Mouse (Mus musculus): ENCODE measurements around the gene Tbxa2r. TPM values are rescaled to one million over a fixed set of nuclear protein-coding genes. Genes with fewer than 3 reads are reported as not detected.

The Tbxa2r gene
- polyA plus RNA-seq, 1 experiment from 2014 or later, result 10.8 TPM

DNA sequence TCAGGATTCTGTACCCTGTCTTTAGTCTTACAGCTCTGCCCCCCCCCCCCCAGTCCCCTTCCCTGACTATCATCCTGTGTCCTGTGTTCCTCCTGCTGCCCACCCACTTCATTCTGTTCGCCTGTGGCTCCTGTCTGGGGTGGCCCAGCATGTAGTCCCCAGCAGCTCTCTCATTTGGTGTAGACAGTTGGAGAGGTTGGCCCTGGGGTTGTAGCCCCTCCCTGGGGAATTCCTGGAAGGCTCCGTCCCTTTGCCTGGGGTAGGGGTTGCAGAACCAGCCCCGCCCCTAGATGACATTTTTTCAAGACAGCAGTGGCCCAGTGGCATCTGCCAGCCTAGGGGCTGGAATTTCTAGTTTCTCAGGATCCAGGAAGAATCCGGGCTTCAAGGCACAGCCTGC, 29.7 kb downstream of the Tbxa2r start:
- Histone ChIP-seq H3K4me1 (peaks cover 88% of the 10 kb centered on the region), H3K27me3 (ENCODE audit: insufficient read depth, poor library complexity, severe bottlenecking) (peaks cover 15% of the 10 kb centered on the region), H3K9me3 (no peaks in the 10 kb centered on the region), H3K27ac (peak overlapping the region; percentile 91), H3K4me3 (peak overlapping the region; percentile 92), H3K36me3 (peaks cover 14% of the 10 kb centered on the region)
- 23% methylated on average over 4 of the region's 4 CpGs for WGBS
- DNase-seq (ENCODE audit: low spot score), result no peak

GRCm38 (mm10) chr10:81358841-81359240, 30.3 kb downstream of the Tbxa2r start:
- Histone ChIP-seq H3K27ac (peak overlapping the region; percentile 91), H3K4me1 (peaks cover 94% of the 10 kb centered on the region), H3K9me3 (no peaks in the 10 kb centered on the region), H3K36me3 (peaks cover 14% of the 10 kb centered on the region), H3K27me3 (ENCODE audit: insufficient read depth, poor library complexity, severe bottlenecking) (peaks cover 20% of the 10 kb centered on the region), H3K4me3 (peak overlapping the region; percentile 92)
- no peak for DNase-seq (ENCODE audit: low spot score)
- 51% methylated on average over 1 of the region's 1 CpGs for WGBS

DNA sequence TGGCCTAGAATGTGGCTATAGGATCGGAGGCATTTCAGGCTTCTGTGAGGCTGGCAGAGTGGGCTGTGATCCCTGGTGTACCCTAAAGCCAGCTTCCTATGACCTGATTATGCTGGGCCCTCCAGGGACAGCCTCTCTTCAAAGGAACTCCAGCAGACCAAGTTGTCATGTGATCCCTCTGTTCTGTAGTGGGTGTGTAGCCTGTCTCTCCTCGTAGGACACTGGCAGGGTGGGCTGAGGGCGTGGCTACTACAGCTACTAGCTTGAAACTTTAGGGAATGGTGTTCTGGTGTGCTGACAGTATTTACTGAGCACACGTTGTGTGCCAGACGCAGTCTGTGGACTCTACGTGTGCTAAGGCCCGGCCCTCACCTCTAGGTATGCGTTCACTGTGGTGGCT, 32.2 kb downstream of the Tbxa2r start:
- 67% methylated on average over 8 of the region's 8 CpGs for WGBS
- Histone ChIP-seq H3K27me3 (ENCODE audit: insufficient read depth, poor library complexity, severe bottlenecking) (peaks cover 35% of the 10 kb centered on the region), H3K27ac (peak overlapping the region; percentile 59; the same call in 1 of the 2 replicates)

DNA sequence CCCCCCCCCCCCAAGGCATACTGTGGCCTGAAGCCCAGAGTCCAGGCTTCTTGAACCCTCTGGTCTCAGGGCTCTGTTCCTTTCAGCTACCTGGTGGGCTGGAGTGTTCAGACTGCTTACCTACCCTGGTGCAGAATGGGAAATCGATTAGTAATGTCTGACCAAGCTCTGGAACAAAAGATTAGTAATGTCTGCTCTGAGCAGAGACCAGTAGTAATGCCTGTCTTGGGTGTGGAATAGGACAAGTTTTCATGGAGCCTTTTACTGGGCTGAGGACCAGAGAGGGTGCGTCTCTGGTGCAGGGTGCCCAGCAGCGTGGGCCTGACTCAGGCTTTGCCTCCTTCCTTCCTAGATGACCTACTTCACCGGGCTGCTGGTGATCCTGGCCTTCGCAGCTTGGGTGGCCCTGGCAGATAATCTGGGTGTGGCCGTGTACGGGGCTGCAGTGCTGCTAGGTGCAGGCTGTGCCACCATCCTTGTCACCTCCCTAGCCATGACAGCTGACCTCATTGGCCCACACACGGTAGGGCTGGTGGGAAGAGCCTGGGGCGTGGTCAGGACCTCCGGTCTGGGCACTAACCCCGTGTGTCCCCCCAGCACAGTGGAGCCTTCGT, 33.9 kb downstream of the Tbxa2r start:
- peak overlapping the region; percentile 64 for H3K4me3 ChIP-seq
- peaks cover 100% of the 10 kb centered on the region for H3K4me1 ChIP-seq

More for the DNA sequence above, 32.2 kb downstream of the Tbxa2r start:
- no peak for DNase-seq (ENCODE audit: low spot score)
- Histone ChIP-seq H3K9me3 (no peaks in the 10 kb centered on the region), H3K36me3 (peaks cover 14% of the 10 kb centered on the region), H3K4me1 (peaks cover 97% of the 10 kb centered on the region), H3K4me3 (no peak overlapping the region)

DNA sequence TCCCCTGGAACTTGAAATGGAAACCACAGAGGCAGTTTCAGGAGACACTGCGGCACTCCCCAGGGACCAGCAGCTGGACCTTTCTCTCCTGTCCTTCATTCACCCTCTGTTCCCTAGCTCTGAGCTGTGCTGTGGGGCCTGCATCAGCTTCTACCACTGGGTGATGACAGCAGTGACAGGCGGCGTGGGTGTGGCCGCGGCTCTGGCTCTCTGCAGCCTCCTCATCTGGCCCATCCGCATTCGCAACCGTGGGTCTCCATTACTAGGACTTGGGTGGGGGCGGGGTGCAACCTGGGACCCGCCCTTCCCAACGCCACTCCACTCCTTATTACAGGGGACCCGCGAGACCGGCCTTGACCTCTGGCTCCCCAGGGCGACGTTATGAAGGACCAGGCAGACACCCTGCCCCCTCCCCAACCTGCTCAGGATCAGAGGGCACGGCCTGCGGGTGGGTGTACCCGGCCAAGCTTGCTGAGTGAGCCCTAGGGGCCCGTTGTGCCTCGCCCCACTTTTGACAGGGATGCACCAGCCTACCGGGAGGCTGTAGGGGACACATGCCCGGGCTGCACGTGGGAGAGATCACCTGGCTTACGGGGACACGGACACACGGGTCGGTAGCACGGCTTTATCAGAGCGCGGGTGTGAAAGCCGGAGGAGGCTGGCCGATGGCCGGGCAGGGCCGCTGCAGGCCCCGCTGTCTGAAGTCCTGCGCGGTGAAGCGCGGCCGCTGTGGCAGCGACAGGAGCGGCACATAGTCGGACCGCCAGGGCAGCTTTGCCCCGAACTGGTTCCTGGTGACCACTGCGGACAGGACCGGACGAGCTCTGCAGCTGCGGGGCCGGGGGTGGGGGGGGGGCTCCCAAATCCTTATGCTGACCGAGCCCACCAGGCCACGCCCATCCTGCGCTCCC, 35.2 kb downstream of the Tbxa2r start:
- Histone ChIP-seq H3K9me3 (no peaks in the 10 kb centered on the region), H3K36me3 (peaks cover 40% of the 10 kb centered on the region), H3K4me3 (peak overlapping the region; percentile 64), H3K27me3 (ENCODE audit: insufficient read depth, poor library complexity, severe bottlenecking) (peaks cover 35% of the 10 kb centered on the region), H3K4me1 (peaks cover 93% of the 10 kb centered on the region), H3K27ac (peak overlapping the region; percentile 90)
- WGBS, result 5% methylated on average over 54 of the region's 54 CpGs
- DNase-seq (ENCODE audit: low spot score), result peak; percentile 94

More for the DNA sequence above, 33.9 kb downstream of the Tbxa2r start:
- Histone ChIP-seq H3K9me3 (no peaks in the 10 kb centered on the region), H3K36me3 (peaks cover 27% of the 10 kb centered on the region), H3K27me3 (ENCODE audit: insufficient read depth, poor library complexity, severe bottlenecking) (peaks cover 35% of the 10 kb centered on the region), H3K27ac (peak overlapping the region; percentile 90)
- WGBS, result 59% methylated on average over 12 of the region's 12 CpGs
- DNase-seq (ENCODE audit: low spot score), result no peak

GRCm38 (mm10) chr10:81364666-81365065, 36.1 kb downstream of the Tbxa2r start:
- Histone ChIP-seq H3K27ac (peak overlapping the region; percentile 78), H3K4me3 (peak overlapping the region; percentile 64), H3K27me3 (ENCODE audit: insufficient read depth, poor library complexity, severe bottlenecking) (peaks cover 35% of the 10 kb centered on the region), H3K9me3 (no peaks in the 10 kb centered on the region), H3K36me3 (peaks cover 50% of the 10 kb centered on the region), H3K4me1 (peaks cover 88% of the 10 kb centered on the region)
- WGBS, result 14% methylated on average over 28 of the region's 28 CpGs
- no peak for DNase-seq (ENCODE audit: low spot score)

GRCm38 (mm10) chr10:81365073-81365472, 36.5 kb downstream of the Tbxa2r start:
- DNase-seq (ENCODE audit: low spot score), result no peak
- Histone ChIP-seq H3K36me3 (peaks cover 54% of the 10 kb centered on the region), H3K4me3 (peak overlapping the region; percentile 64), H3K4me1 (peaks cover 84% of the 10 kb centered on the region), H3K9me3 (no peaks in the 10 kb centered on the region), H3K27me3 (ENCODE audit: insufficient read depth, poor library complexity, severe bottlenecking) (peaks cover 35% of the 10 kb centered on the region), H3K27ac (peak overlapping the region; percentile 78)
- WGBS, result 36% methylated on average over 4 of the region's 4 CpGs

- peaks cover 76% of the 10 kb centered on the region for H3K4me1 ChIP-seq
- H3K36me3 ChIP-seq, result peaks cover 62% of the 10 kb centered on the region
- H3K27me3 ChIP-seq (ENCODE audit: insufficient read depth, poor library complexity, severe bottlenecking), result peaks cover 35% of the 10 kb centered on the region
- H3K27ac ChIP-seq, result peak within 1 kb of the TSS; percentile 78
- no peak for DNase-seq (ENCODE audit: low spot score)
- 31% methylated on average over 12 of the region's 12 CpGs for WGBS
- H3K9me3 ChIP-seq, result no peaks in the 10 kb centered on the region
- H3K4me3 ChIP-seq, result peak within 1 kb of the TSS; percentile 64
These were observed 37.3 kb downstream of the Tbxa2r start, which contains the start of gene 4930404N11Rik for GRCm38 (mm10) chr10:81365672-81366476. Gene 4930404N11Rik, minus strand, starts transcription at chr10:81365816.

DNA sequence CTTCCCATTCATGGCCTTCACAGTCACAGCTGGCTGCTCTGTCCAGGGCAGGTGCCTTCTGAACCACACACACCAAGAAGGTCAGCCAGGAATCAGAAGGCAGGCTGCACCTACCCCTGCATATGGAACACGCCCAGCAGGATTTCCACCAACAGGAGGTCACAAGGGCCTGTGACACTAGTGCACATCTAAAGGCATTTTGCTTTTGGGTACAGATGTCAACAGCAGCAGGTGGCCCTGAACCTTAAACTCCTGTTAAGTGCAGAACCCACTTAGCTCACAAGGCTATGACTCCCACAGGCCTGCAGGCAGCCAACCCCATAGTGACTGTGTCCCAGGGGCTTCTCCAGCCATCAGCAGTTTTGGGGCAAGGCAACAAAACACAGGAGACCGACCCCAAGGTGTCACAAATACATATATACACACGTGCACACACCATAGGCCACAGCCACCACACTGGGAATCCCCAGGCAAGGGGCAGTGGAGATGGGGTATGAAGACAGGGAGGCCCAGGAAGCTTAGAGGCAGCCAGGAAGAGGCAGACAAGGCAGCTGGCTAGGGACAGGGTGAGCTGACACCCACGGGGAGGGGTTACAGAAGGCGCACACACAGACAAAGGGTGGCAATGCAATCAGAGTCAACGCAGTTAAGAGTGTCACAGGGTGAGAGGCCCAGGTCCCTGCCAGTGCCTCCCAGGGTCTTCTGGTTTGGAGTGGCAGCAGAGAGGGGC, 38.1 kb downstream of the Tbxa2r start:
- Histone ChIP-seq H3K27ac (0 out of 2 replicates have a peak overlapping the region, but pooled peaks have one; percentile 62), H3K4me3 (no peak overlapping the region), H3K9me3 (no peaks in the 10 kb centered on the region), H3K36me3 (peaks cover 69% of the 10 kb centered on the region), H3K4me1 (peaks cover 68% of the 10 kb centered on the region), H3K27me3 (ENCODE audit: insufficient read depth, poor library complexity, severe bottlenecking) (peaks cover 35% of the 10 kb centered on the region)
- no peak for DNase-seq (ENCODE audit: low spot score)
- WGBS, result 80% methylated on average over 6 of the region's 6 CpGs

DNA sequence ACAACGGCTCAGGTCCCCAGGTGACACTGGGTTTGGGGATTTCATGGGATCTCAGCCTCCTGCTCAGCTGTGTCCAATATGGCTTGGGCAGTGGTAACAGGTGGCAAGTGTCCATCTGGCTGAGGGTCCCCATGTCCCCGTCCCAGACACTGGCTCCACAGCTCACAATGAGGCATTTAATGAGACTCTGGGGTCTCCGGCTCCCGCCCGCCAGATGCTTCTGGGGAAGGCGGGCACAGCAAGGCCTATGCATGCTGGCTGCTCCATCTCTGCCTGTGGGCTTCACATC, 38.6 kb downstream of the Tbxa2r start:
- no peak overlapping the region for H3K4me3 ChIP-seq
- H3K36me3 ChIP-seq, result peaks cover 69% of the 10 kb centered on the region
- peaks cover 63% of the 10 kb centered on the region for H3K4me1 ChIP-seq
- 96% methylated on average over 6 of the region's 6 CpGs for WGBS
- H3K27ac ChIP-seq, result no peak overlapping the region
- H3K27me3 ChIP-seq (ENCODE audit: insufficient read depth, poor library complexity, severe bottlenecking), result peaks cover 31% of the 10 kb centered on the region
- DNase-seq (ENCODE audit: low spot score), result no peak
- H3K9me3 ChIP-seq, result no peaks in the 10 kb centered on the region

DNA sequence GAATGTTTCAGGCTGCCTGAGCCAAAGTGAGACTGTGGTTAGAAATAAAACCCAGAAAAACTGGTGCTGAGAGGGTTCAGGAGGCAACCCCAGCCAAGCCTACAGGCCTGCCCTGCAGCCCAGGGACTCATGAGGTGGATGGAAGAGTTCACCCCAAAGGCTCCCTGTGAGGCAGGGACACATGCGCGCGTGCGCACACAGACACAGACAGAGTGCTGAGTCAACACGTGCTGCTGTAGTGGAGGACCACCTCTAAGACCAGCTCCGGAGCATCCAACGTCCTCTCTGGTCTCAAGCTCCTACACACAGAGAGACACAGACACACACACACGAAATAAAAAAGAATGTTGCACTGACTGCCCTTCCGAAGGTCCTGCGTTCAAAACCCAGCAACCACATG, 46.8 kb downstream of the Tbxa2r start:
- H3K36me3 ChIP-seq, result peaks cover 55% of the 10 kb centered on the region
- 95% methylated on average over 10 of the region's 10 CpGs for WGBS
- no peak for DNase-seq (ENCODE audit: low spot score)

More for the DNA sequence above, 46.8 kb downstream of the Tbxa2r start:
- peaks cover 35% of the 10 kb centered on the region for H3K4me1 ChIP-seq
- H3K4me3 ChIP-seq, result no peak overlapping the region
- H3K9me3 ChIP-seq, result no peaks in the 10 kb centered on the region
- no peak overlapping the region for H3K27ac ChIP-seq
- H3K27me3 ChIP-seq (ENCODE audit: insufficient read depth, poor library complexity, severe bottlenecking), result no peaks in the 10 kb centered on the region
